Mouse (Mus musculus) CD4-positive helper T cell, adult 2 months (primary cell): ENCODE data around the gene Ddah1.

Source experiments
- DNase-seq: peaks from one replicate; pipeline ENCODE4 v3.0.0-alpha.2; 2012; ENCODE audit warnings: low read depth, missing footprints, low spot score

The Ddah1 gene

DNA sequence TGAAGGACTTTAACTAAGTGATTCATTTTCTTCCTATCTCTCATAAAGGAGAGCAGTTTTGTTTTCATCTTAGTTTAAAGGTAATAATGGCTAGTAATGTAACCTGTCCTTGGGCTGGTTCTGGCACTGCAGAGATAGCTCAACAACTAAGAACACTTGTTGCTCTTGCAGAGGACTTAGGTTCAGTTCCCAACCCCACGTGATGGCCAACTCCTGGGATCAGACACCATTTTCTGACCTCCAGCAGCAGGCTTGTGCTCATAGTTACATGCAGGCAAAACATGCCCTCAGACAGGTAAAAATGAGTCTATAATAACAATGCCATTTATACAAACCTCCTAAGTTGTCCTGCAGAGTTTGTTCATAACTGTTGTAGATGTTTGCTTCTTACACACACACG lies 5.9 kb downstream of the Ddah1 start:
- DNase-seq: no peak

DNA sequence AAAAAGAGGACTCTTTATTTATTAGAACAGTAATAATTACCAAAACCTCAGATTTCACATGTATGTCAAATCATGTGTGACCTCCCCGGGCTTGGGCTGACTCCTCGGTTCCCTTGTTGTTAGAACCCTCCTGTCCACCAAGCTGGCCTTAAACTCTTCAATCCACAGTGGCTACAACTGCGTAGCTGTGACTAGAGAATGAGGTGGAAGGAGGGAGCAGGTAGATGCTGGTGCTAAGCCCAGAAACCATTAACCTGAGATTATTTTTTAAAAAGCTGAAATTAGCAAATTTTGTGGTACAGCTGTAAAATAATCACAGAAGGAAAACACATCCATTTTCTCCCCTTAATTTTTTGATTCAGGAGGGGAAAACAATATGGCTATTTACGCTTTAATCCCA lies 10.0 kb downstream of the Ddah1 start:
- DNase-seq: no peak

DNA sequence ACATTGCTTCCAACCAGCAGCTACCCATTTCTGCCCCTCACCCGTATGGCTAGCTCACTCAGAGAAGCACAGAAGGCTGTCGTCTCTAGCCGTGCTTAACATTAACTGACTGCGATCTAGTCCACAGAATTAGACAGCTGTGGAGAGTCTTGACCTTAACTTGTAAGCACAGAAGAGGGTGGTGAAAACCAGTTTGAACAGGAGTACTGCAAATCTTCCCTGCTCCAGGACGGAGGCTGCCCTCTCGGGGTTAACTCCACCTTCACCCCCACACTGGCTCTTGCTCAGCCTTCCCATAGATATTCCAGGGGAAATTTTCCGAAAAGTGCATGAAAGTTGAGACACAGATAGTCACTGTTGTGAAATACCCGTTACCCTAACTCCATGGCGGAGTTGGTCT lies 14.9 kb downstream of the Ddah1 start:
- no peak for DNase-seq

DNA sequence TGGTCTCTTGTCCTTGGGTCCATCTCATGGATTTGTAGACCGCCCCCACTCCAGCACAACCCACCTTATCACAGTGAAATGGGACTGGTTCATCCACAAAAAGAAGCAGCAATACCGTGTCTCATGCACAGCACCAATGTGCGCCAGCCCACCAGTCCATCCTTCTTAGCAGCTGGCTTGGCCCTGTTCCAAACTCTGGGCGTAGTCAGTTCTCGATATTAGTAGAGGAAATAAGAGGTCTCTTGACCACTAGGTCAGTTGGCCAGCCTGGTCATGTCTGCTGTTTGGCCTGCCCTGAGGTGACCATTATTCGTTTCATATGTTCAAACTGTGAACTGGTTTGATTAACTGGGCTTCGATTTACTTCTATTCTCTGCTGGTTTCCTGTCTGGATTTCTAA lies 15.9 kb downstream of the Ddah1 start:
- DNase-seq: no peak

DNA sequence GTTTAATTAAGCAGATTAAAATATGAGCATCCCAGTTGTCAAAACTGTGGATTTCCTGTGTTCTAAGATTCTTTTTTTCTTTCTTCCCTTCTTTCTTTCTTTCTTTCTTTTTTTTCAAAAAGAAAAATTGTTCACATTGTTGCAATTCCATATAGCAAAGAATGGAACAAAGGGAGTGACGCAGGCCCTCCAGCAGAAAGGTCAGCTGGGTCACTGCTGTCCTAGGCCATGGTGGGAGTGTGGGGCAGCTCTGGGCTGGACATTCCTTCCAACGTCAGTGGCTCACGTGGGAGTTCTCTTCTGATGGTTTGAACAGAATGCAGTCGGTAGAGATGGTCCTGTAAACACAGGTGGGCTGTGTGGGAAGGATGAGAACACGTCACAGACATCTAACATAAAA lies 16.8 kb downstream of the Ddah1 start:
- no peak for DNase-seq

DNA sequence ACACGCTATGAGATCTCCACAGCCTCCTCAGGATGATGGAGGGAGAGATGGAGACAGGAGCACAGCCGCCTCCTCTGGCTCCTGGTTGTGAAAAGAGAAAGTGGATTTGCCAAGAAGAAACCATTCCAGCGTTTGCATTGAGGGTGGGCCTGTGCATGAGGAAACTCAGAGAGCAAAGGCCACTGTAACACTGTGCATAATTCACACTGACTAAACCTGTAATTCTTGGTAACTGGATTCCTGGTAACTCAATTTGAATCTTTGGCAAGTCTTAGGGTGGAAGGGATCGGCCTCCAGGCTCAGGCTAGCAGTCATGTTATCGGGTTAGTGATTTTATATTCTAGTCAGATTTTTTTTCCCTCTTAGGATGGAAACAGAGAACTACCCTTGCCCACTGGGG lies 17.4 kb downstream of the Ddah1 start:
- no peak for DNase-seq

DNA sequence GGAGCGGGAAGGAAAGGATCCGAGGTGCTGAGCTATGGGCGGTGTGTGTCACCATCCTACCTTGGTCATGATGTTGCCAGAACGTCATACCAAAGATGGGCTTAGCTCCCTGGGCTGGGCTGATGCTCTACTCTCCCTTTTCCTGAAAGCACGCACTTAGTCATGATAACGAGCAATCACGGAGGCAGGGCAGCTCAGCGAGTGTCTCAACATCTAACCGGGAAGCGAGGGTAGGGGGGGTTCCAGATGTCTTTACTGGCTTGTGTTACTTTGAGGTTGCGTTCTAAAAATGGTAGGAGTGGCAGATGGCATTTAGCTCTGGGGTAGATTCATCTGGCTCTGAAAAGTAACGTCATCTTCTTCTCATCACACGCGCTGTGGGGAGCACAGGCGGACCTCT lies 18.5 kb downstream of the Ddah1 start:
- DNase-seq: no peak

DNA sequence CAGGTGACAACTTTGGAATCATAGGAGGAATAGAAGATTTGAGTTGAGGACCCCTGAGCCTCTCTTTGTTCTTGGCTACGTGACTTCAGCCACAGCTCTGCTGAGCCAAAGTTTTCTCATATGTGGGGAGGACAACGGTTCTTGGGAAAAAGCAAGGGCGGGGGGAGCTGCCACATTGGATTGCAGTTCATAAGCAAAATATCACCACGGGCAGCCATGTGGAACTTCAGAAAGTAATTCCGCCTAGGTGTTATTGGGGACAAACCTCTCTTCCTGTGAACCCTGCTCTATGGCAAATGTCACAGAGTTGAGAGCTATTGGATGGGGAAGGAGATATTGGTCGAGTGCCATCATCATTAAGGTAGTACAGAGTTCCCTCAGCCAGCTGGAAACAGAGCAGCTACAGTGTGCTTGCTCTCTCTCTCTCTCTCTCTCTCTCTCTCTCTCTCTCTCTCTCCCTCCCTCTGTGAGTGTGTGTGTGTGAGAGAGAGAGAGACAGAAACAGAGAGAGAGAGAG lies 20.0 kb downstream of the Ddah1 start:
- no peak for DNase-seq

DNA sequence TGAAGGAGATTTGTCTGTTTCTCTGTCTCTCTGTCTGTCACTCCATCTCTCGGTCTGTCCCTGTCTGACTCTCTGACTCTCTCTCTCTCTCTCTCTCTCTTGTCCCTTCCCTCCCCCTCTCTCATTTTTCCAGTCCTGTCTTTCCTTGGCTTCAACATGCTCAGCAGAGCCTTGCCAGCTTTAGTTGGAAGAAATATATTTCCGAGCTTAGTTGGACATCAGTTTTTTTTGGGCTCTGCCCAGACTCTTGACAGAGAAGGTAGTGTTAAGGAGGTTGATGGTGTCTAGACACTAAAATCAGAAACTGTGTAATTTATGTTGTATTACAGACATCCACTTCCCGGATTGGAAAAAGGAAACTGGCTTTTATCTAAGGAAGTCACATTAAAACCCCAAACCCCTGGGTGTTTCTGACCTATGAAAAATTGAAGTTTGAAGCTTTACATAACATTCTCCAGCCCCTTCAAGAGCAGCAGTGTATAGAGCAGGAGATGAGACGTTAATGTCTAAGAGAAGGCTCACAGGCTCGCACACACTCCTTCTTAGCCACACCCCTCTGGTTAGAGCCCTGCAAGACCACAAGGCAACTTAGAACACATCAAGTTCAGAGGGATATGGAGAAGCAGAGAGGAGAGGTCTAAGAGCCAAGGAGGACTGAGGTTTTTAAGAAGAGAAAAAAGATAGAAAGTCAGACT lies 21.0 kb downstream of the Ddah1 start:
- no peak for DNase-seq

DNA sequence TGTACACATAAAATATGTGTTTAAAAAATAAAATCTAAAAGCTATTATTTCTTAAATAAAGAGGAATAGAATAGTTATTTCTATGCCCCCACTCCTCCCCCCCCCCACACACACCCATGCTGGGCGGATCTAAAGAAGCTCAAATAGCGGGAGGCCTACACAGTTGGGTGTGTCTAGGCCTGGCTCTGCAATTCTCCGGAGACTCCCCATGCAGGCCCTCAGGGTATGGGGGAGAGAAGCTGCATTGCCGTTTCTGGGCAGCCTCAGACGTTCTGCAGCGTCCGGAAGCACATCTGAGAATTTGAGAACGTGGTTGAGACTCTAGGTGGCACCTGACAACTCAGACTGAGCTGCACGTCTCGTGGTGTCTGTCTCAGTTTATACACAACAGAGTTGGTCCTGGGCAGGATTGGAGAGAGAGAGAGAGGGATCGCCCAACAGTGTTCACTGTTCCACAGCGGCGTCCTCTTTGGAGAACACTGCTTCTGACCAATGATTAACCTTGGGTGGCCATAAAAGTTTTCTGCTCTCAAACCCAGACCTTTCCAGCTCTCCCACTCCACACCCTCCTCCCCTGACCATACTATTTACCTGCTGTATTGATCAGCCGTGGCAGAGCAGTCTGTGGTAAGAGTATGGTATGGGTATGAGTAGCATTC lies 22.4 kb downstream of the Ddah1 start:
- DNase-seq: no peak

DNA sequence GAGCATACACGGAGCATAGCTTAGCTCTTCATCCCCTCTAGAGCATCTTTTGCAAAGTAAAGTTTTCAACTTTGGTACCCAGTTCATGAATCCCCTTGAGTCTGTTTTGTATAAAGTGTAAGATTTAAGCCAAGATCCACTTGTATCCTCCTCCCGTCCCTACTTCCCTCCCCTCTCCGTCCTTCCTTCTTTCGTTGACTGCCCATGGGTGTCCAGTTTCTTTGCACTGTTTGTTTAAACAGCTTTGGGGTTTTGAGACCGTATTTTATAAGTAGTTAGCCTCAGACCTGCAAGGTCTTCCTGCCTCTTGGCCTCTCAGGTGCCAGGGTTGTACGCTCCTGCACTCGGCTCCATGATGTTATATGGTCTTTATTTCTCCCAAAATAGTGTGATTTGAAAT lies 26.8 kb downstream of the Ddah1 start:
- DNase-seq: no peak

DNA sequence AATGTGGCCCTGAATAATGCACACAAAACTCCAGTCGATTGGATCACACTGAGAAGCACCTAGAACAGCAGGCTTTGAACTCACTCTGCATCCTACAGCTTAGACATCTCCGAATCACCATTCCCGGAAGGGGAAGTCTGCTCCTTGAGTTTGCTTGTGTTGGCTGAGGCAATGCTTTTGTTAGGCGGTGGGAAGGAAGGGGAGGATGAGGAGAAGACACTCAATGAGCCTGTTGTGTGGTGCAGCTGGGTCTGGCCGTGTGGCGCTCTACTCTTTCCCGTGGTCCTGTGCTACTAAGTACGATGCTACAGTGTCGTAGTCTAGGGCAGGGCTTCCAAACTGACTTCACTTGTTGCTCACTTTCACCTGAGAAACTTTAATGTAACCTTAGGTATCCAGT lies 28.8 kb downstream of the Ddah1 start:
- DNase-seq: no peak

DNA sequence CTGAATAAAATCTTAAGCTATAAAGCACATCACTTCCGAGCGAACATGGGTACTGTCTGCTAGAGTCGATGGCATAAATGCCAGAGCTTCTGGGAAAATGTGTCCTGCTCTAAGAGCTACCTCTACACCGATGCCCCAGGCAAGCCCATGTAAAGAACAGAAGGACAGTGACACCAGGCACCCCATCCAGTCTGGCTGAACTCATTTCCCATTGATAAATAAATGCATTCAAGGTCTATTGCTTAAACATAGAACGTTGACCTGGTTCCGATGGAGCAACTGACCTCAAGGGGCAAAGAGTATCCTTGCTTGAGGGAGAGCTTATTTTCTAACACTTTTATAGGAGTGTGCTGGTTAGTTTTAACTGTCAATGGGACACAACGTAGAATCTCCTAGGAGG lies 30.6 kb downstream of the Ddah1 start:
- DNase-seq: no peak

DNA sequence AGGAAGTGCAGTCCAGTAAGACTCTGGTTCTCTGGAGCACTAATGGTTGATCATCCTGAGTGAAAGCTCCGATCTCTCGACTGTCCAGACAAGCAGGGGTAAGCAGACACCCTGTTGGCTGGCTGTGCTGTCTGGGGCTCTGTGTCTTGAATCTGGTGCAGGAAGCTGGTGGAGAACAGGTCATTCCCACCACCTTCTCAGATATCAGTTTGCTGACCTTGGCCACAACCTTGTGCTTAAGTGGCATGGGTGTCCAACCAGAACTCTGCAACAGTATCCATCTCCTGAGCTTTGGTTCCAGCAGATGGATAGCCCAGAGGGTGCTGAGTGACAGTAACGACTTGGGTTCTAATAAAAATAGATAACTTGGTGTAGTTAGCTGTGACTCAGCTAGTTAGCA lies 31.8 kb downstream of the Ddah1 start:
- DNase-seq: no peak

DNA sequence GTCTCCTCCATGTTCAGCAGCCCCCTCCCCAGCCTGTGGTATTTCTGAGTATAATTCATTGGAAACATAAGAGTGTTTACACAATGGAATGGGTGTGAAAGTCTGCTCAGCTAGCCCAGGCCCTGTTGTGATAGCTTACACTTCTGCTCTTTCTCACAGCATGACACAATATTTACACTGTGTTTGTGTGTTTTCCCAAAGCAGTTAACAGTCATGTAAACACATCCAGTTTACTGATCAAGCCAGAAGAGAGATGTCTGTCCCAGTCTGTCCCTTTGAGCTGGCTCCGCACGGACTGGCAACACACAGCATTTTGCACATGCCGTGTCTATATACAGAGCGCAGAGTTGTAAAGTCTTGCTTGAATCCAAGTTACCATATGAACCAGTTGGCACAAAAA lies 32.2 kb downstream of the Ddah1 start:
- DNase-seq: no peak

DNA sequence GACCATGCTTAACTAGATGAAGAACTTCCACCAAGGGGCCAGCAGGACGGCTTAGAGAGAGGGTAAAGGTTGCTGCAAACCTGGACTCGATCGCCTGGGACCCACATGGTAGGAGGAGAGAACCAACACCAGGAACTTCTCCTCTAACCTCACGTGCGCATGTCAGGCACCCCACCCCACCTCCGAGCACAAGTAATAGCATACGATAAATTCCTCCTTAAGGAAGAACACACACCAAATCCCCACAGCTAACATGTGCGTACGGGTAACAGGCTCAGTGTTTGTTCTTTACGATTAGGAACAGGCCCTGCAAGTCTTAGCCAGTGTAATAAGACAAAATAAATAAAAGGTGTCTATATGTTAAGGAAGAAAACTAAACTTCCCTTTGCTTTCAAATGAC lies 35.9 kb downstream of the Ddah1 start:
- no peak for DNase-seq

DNA sequence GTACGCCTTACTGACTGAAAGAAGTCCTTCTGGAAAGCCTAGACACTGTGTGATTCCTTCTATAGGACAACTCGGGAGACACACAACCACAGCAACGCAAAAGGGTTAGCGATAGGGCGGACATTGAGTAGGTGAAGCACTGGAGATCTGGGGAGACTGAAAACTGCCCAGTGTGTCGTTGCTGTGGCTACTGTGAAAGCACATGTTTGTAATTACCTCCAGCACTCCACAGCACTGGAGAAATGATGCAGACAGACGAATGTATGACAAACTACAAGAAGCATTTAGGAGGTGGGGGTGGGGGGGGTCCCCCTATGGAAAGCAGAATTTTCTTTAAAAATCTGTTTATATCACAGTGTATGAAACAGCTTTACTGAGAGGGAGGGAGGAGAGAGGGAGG lies 37.4 kb downstream of the Ddah1 start:
- DNase-seq: no peak

DNA sequence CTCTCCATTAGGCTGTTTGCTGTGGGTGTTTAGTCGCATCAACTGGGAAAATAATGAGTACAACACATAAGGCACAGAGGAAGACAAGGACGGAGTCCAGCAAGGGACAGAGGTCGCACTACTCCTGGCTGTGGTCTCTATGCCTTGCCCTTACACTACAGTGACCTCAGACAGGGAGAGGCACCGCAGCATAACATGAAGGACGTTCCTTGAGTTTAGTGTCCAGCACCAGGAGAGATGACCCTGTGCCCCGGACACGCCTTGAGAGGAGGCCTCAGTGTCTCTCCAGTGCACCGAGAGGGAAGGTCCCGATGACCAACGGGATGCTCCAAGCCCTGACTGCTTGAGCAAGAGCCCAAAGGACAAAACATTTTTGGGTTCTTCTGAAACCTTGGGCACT lies 39.6 kb downstream of the Ddah1 start:
- DNase-seq: no peak

DNA sequence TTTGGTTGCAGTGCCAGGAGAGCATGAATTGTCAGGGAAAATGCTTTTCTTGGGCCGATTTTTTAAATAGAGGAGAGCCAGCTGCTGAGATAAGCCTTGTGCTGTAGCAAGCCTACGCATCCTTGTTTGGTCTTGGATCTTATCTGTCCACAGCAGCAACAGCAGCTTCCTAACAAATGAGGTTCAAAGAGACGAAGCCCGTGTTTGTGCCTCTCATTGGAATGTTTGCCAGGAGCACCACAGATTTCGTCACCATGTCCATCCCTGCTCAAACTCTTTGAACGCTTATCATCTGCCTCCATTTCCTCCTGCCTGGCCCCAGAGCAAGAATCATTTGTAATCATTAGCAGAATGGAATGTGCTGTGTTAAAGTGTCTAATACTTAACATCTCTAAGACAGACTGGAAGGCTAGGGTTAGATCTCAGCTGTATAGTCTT lies 40.3 kb downstream of the Ddah1 start:
- DNase-seq: no peak

DNA sequence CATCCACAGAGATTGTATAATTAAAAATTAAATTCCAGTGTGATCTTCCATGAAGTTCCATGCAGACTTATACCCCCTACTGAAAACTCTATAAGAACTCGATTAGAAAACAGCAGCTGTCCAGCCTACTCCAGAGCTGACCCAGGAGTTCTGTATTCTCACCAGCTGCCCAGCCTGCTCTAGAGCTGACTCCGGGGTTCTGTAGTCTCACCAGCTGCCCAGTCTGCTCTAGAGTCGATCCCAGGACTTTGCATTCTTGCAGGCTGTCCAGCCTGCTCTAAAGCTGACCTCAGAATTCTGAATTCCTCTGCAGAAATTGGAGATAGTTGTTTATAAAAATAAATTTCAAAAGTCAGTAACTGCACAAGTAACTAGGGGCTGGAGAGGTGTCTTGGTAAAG lies 40.9 kb downstream of the Ddah1 start:
- DNase-seq: no peak

DNA sequence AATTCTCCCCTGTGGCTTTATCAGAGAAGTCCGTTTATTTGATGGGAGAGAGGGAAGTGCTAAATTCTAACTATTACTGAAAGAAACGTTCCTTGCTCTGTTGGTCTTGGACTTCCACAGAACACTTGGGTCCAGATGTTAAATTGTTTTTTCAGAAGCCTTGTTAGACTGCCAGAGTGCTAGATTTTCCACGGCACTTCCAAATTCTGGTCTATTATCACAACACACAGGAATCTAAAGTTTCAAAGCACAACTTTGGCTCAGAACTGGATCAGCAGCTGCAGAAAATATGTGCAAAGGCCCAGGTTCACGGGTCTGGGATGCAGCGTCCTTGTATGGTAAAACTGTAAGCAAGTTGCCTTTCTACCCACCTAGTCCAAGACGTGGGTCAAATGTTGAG lies 43.6 kb downstream of the Ddah1 start:
- no peak for DNase-seq

DNA sequence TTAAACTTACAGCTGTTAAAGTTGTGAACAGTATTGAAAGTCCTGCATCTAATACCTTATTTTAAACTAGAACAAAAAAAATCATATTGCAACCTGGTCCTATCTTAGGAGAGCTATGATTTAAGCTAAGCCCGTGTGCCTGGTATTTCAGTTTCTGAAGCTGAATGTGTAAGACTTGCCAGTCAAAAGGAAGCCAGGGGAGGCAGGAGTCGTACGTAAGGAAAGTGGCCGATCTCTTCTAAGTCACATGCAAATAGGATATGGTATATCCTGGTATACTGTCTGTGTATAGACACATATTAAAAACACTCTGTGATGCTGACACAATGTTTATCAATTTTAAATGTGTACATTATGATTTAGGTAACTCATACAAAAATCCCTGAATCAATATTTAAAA lies 47.4 kb downstream of the Ddah1 start:
- DNase-seq: no peak

DNA sequence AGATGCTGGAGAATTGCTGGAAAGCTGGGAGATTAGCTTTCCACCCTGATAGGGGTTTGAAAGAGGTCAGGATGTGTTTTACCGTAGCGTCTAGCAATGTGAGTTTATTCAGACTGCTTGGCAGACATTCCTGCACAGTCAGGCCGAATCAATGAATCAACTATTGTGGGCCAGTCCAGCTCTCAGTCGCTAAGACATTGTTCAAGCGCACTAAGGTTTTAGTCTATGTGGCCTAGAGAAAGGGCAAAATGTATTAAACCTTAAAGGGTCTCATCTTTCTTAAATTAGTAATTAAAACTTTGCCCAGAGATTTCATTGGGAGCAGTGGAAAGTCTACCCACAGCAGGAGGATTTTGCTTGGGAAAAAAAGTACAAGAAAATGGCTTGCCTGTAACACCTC lies 48.0 kb downstream of the Ddah1 start:
- DNase-seq: no peak

DNA sequence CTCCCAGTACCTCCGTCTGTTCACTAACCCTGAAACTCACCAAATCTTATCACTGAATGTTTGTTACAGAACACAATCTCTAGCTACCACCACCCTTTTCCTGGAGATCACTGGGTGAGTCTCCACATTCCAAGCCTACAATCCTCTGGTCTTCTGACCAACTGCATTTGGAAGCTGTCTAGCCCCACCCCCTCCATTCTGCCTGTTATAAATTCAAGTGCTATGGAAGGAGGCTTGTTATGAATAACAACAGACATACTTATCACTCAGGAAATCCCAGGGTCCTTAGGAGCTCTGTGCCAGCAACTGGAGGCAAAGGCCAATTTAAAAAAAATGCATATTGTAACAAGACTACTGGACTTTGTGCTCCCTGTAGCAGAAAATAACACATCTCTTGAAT lies 58.3 kb downstream of the Ddah1 start:
- no peak for DNase-seq
